Mouse (Mus musculus): Measurements from ENCODE around the gene Ccdc117. TPM values are rescaled to one million over a fixed set of nuclear protein-coding genes. Genes with fewer than 3 reads are reported as not detected.

Gene Ccdc117
- total and polyA plus RNA-seq, 2 experiments from 2014 or later = 6.1 to 8.2 TPM

DNA sequence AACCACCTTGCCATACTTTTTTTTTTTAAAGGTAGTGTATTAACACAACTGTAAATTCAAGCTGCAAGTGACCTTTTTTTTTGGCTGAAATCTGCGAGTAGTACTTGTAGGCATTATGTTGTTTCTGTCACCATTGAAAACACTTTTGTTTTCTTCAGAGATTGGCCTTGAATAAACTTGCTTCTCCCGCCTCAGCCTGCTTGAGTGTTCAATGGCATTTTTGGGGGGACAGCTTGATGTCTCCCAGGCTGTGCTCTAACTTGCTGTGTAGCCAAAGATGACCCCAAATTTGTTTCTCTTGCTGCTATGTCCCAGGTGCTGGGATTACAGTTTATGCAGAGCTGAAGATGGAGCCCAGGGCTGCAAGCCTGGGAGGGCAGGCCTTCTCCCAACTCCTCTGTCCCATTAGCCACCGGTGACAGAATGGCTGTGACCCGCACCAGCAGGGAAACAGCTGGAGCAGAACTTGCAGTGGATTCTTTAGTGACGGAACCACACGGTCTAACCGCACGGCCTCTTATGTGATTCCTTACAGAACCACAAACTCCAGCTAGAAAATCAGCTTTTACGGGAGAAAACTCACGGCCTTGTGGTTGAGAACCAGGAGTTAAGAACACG is 19.1 kb downstream of the Ccdc117 start:
- Histone ChIP-seq H3K4me3 (ENCODE audit: low read depth, low read length) (peak overlapping the region; percentile 95; the same call in 1 of the 2 replicates), H3K36me3 (ENCODE audit: insufficient read depth, low read length) (peaks cover 27% of the 10 kb centered on the region), H3K9me3 (ENCODE audit: low read length) (no peaks in the 10 kb centered on the region), H3K4me2 (ENCODE audit: low read depth, low read length, poor library complexity, severe bottlenecking) (peak overlapping the region; percentile 66), H3K27ac (ENCODE audit: low read depth, low read length) (no peak overlapping the region), H3K9ac (replicated peaks; ENCODE audit: low read length, poor library complexity, severe bottlenecking) (0 out of 2 replicates have a peak overlapping the region, but pooled peaks have one; percentile 19), H3K4me1 (ENCODE audit: insufficient read depth, low read length) (peaks cover 7% of the 10 kb centered on the region; the same call in 1 of the 2 replicates), H3K27me3 (ENCODE audit: insufficient read depth, low read length) (no peaks in the 10 kb centered on the region)
- DNase-seq (ENCODE audit: low spot score) (no peak), ATAC-seq (ENCODE audit: low FRiP score) (no peak)
- WGBS = 92% methylated on average over 11 of the region's 11 CpGs
- no peak for TF ChIP-seq CTCF (IDR thresholded peaks at IDR 0.05)

DNA sequence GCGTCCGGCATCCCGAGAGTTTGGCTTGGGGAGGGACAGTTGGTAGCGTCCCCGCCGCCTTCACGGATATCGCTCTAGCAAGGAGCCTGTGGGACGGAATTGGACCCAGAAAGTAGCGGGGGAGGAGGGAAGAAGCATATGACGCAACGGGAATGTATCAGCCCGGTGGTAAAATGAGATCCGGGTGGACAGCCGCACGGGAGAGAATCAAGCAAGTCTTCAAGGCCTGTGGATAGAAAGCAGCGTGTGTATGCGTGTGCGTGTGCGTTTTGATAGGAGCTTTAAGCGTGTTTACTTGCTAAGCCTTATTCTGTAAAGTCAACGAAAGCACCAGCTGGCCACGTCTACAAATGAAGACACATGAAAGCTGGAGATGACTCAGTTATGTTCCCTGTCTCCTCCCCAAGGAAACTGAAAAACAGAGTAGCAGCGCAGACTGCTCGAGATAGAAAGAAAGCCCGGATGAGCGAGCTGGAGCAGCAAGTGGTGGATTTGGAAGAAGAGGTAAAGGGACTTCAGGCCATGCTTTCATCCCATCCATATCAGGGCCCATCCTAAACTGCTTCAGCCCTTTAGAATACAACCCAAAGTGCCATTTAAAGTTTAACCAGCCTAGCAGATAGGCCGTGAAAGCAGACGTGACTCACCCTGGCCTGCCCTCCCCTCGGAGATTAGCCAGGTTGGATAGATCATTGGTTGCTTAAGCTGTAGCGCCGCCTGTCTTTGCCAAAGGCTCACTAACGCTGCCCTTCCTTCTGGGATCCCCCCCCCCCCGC is 20.3 kb downstream of the Ccdc117 start:
- peak; percentile 76 for DNase-seq (ENCODE audit: low spot score)
- Histone ChIP-seq H3K27ac (ENCODE audit: low read depth, low read length) (peak overlapping the region; percentile 95), H3K4me1 (ENCODE audit: insufficient read depth, low read length) (peaks cover 7% of the 10 kb centered on the region; the same call in 1 of the 2 replicates), H3K9ac (replicated peaks; ENCODE audit: low read length, poor library complexity, severe bottlenecking) (peak overlapping the region; percentile 100), H3K27me3 (ENCODE audit: insufficient read depth, low read length) (no peaks in the 10 kb centered on the region), H3K4me2 (ENCODE audit: low read depth, low read length, poor library complexity, severe bottlenecking) (peak overlapping the region; percentile 66), H3K4me3 (ENCODE audit: low read depth, low read length) (peak overlapping the region; percentile 95), H3K36me3 (ENCODE audit: insufficient read depth, low read length) (peaks cover 27% of the 10 kb centered on the region), H3K9me3 (ENCODE audit: low read length) (no peaks in the 10 kb centered on the region)
- TF ChIP-seq CTCF (IDR thresholded peaks at IDR 0.05) = peak; percentile 71
- peak; percentile 35 for ATAC-seq (ENCODE audit: low FRiP score)
- 0% methylated on average over 33 of the region's 34 CpGs for WGBS

DNA sequence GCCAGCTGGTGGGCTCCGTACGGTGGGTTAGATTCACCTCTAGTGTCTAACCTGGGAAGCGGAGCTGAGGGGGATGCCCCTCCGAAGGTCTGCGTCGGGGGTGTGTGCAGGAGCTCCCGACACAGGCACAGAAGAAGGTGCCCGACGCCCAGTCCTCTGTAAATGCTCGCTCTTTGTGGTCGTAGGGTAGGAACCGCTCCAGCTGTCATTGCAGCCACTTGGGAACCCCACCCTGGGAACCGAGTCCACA is 20.8 kb downstream of the Ccdc117 start:
- WGBS = 0% methylated on average over 13 of the region's 13 CpGs
- no peak for TF ChIP-seq CTCF (IDR thresholded peaks at IDR 0.05)
- DNase-seq (ENCODE audit: low spot score) (no peak), ATAC-seq (ENCODE audit: low FRiP score) (peak; percentile 62)
- Histone ChIP-seq H3K36me3 (ENCODE audit: insufficient read depth, low read length) (peaks cover 27% of the 10 kb centered on the region), H3K9ac (replicated peaks; ENCODE audit: low read length, poor library complexity, severe bottlenecking) (peak overlapping the region; percentile 100), H3K9me3 (ENCODE audit: low read length) (no peaks in the 10 kb centered on the region), H3K27ac (ENCODE audit: low read depth, low read length) (peak overlapping the region; percentile 95), H3K4me1 (ENCODE audit: insufficient read depth, low read length) (peaks cover 7% of the 10 kb centered on the region; the same call in 1 of the 2 replicates), H3K4me2 (ENCODE audit: low read depth, low read length, poor library complexity, severe bottlenecking) (peak overlapping the region; percentile 66), H3K4me3 (ENCODE audit: low read depth, low read length) (peak overlapping the region; percentile 95), H3K27me3 (ENCODE audit: insufficient read depth, low read length) (no peaks in the 10 kb centered on the region)

DNA sequence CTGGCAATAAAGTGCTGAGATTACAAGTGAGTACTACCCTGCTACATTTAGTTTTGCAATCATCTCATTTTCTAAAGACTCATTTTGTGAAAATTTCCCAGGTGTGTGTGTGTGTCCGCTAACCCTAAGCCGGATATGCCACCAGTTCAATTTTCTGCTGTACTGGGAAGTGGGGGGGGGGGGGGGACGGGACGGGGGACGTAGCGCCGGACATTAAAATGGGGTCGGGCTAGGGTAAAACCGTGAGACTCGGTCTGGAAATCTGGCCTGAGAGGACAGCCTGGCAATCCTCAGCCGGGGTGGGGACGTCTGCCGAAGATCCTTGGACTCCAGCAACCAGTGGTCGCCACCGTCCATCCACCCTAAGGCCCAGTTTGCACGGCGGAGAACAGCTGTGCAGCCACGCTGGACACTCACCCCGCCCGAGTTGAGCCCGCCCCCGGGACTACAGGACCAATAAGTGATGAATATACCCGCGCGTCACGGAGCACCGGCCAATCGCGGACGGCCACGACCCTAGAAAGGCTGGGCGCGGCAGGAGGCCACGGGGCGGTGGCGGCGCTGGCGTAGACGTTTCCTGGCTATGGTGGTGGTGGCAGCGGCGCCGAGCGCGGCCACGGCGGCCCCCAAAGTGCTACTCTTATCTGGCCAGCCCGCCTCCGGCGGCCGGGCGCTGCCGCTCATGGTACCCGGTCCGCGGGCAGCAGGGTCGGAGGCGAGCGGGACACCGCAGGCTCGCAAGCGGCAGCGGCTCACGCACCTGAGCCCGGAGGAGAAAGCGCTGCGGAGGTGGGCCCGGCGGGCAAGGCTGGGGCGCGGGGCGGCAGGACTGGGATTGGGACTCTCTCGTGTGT is 21.3 kb downstream of the Ccdc117 start, which contains the start of gene Xbp1:
Gene Xbp1 (plus strand): TSS at position 248 of the 854 bp plus-strand sequence.
- H3K9me3 ChIP-seq (ENCODE audit: low read length) = no peaks in the 10 kb centered on the region
- peak within 1 kb of the TSS; percentile 66 for H3K4me2 ChIP-seq (ENCODE audit: low read depth, low read length, poor library complexity, severe bottlenecking)
- ATAC-seq (ENCODE audit: low FRiP score) (peak; percentile 97), DNase-seq (ENCODE audit: low spot score) (peak; percentile 96)
- H3K4me3 ChIP-seq (ENCODE audit: low read depth, low read length) = peak within 1 kb of the TSS; percentile 95
- no peaks in the 10 kb centered on the region for H3K27me3 ChIP-seq (ENCODE audit: insufficient read depth, low read length)
- H3K27ac ChIP-seq (ENCODE audit: low read depth, low read length) = peak within 1 kb of the TSS; percentile 95
- peaks cover 27% of the 10 kb centered on the region for H3K36me3 ChIP-seq (ENCODE audit: insufficient read depth, low read length)
- peaks cover 7% of the 10 kb centered on the region; the same call in 1 of the 2 replicates for H3K4me1 ChIP-seq (ENCODE audit: insufficient read depth, low read length)
- no peak; the same call in 1 of the 2 replicates for TF ChIP-seq CTCF (IDR thresholded peaks at IDR 0.05)
- under 1% methylated on average over 66 of the region's 72 CpGs for WGBS
- H3K9ac ChIP-seq (replicated peaks; ENCODE audit: low read length, poor library complexity, severe bottlenecking) = peak within 1 kb of the TSS; percentile 100

DNA sequence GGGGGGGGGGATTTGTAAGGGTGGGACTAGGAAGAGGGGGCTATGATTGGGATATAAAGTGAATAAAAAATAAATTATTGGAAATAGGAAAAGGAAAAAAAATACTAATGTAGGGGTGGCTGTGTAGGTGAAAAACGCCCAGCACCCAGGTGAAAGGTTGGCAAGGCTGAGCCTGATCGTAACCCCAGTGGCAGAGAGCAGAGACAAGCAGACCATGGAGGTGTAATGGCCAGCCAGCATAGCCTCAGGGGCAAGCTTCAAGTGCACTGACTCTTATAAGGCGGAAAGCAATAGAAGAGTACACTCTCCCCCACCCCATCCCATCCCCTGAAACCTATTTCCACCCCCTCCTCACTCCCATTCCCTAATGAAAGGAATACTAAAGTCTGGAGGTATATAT is 22.3 kb downstream of the Ccdc117 start:
- no peak for TF ChIP-seq CTCF (IDR thresholded peaks at IDR 0.05)
- peaks cover 7% of the 10 kb centered on the region; the same call in 1 of the 2 replicates for H3K4me1 ChIP-seq (ENCODE audit: insufficient read depth, low read length)
- H3K4me3 ChIP-seq (ENCODE audit: low read depth, low read length) = no peak overlapping the region
- H3K36me3 ChIP-seq (ENCODE audit: insufficient read depth, low read length) = peaks cover 18% of the 10 kb centered on the region
- no peak overlapping the region for H3K9ac ChIP-seq (replicated peaks; ENCODE audit: low read length, poor library complexity, severe bottlenecking)
- peak overlapping the region; percentile 95; the same call in 1 of the 2 replicates for H3K27ac ChIP-seq (ENCODE audit: low read depth, low read length)
- H3K4me2 ChIP-seq (ENCODE audit: low read depth, low read length, poor library complexity, severe bottlenecking) = no peak overlapping the region
- no peaks in the 10 kb centered on the region for H3K9me3 ChIP-seq (ENCODE audit: low read length)
- ATAC-seq (ENCODE audit: low FRiP score) (no peak), DNase-seq (ENCODE audit: low spot score) (no peak)
- WGBS = 84% methylated on average over 3 of the region's 3 CpGs
- no peaks in the 10 kb centered on the region for H3K27me3 ChIP-seq (ENCODE audit: insufficient read depth, low read length)

All from midbrain, postnatal 0 days (tissue).